Mouse (Mus musculus) megakaryocyte-erythroid progenitor cell, adult 5-6 weeks (primary cell): ENCODE measurements at regions not wholly inside any gene's neighbourhood (a gene's known extent, or its start where the extent isn't known, plus 50 kb on each side); places are given as distances from the start of the nearest gene placed in this dataset.

Experiments
- ATAC-seq: replicated peaks from 2 replicates; pipeline ENCODE4 v1.8.0; 2016; ENCODE audit warnings: mild to moderate bottlenecking, inconsistent platforms; ENCODE audit not compliant: severe bottlenecking, poor library complexity, low FRiP score, low TSS enrichment

DNA sequence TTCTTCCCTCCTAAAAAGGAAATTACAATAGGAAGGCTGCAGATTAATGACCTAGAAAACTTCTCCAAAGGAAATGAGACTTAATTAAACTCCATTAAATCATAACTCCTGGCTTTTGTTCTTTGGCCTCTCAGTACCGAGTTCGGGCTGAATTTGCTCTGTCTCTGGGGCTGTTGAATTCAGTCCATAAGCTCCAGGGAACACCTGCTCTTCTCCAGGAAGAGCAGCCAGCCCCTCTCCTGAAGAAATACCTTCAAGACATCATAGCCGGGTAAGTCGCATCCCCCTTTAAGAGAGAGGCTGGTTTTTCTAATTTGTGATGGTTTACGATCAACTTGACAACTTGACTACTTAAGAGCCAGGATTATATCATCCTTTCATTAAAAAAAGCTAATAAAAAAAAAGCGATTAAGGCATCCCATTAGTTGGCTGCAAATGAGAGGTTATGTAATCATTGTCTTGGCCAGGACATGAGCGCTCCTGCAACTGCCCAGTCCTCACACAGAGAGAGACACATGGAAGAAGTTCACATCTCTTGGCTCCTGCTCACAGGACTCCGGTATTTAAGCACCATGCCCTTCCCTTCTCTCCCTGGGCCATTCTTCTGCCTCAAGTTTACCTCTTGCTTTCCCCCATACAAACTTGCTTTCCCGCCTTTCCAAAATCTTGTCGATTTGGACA, 524.0 kb upstream of the Adam5 start:
- ATAC-seq, result no peak

DNA sequence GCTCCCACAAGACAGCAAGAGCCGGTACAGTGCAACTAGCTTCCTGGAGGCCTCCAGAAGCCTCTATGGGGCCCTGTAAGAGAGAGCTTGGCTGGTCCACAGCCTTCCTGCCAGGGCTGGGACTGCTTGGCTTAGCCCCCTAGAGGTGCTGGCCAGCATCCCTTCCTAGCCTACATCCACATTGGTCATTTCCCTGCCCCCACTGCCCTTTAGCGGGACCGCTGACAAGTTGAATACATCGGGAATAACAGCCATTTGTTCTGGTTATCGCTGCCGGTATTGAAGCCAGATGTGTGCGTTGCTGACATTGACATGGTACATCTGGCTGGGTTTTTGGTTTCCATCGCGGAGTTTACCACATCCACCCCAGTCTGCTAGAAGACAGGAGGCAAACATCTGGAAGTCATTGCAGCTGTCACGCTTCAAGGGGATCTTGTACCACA, 519.0 kb upstream of the Adam5 start:
- ATAC-seq, result no peak

DNA sequence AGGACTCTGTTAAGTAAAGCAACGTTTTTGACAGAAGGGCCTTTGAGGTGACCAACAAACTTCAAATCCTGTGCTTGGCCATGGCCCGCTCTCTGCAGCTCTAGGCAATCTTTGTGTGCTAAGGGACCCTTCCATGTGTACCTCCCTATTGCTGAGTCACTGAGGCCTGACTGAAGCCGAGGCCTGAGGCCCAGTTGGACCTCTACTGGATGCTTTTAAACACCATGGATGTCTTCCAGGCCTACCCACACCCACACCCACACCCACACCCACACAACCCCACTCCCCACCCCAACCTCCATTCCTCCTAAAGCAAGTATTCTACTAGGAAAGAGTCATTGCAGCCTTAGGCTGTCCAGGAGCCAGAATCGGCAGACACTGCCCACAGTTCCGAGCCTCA, 518.3 kb upstream of the Adam5 start:
- ATAC-seq, result no peak

GRCm38 (mm10) chr8:25341225-25341624, 517.1 kb upstream of the Adam5 start:
- no peak for ATAC-seq

- no peak for ATAC-seq
Observed at GRCm38 (mm10) chr8:25340729-25341128, 516.6 kb upstream of the Adam5 start.

DNA sequence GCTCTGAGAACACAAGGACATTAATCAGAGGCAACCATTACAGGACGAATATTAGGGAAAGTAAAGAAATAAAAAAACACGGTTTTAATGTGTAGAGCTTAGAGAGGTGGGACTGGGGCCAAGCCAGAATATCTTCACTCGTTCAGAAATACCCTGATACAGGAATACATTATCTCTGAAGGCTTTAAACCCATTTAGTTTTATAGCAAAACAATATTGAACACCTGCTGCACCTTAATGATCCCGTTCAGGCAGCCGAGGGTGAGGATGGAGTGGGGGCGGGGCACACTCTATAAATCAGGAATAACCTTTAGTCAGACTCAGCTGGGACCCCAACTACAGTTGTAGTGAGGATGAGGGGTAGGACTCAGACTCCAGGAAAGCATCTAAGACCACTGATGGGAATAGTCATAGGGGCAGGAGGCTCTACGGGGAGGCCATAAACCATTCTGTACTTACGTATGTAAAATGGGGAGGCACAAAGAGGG, 508.0 kb upstream of the Adam5 start:
- ATAC-seq, result no peak

DNA sequence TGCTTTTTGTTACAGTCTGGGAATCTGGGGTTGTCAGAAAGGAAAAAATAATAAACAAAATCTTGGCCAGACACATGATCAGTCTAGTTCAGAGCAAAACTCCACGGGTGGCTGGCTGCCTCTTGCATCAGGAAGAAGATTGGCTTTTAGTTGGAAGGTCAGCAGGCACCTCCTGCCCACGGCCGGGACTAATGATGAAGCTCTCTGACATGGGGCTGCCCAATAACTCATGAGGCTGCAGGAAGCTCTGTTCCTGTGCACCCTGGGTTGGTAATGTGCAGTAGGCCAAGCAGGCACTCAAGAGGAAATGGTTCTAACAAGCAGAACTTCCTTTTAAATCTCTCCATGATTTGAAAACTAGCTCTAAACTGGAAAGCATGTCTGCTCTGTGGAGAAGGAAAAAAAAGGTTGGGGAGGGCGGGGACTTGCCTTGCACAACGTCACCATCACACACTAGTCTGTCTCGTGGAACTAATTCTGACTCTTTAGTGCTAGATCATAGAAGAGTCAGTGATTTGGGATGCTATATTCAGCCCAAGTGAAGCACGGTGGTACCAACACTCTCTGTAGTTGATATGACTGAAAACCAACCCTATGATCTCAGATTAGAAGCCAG, 507.1 kb upstream of the Adam5 start:
- no peak for ATAC-seq

- ATAC-seq, result no peak
Observed at GRCm38 (mm10) chr8:25329791-25330190, 505.6 kb upstream of the Adam5 start.

DNA sequence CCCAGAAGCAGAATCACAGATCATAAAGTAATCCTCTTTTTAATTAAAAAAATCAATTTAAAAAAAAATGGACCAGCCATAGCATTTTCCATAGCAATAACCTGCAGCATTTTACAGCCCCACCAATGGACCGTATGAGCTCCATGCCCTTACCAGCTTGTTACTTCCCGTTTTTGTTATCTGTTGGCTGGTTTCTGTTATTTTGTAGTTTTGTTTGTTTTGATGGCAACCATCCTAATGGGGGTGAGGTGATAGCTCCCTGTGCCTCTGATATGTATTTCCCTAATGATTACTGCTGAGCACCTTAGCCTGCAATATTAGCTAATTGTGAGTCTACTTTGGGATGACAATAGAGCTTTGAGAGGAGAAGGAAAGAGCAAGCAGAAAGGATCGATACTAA, 504.1 kb upstream of the Adam5 start:
- ATAC-seq, result peak; percentile 47; the same call in 1 of the 2 replicates

DNA sequence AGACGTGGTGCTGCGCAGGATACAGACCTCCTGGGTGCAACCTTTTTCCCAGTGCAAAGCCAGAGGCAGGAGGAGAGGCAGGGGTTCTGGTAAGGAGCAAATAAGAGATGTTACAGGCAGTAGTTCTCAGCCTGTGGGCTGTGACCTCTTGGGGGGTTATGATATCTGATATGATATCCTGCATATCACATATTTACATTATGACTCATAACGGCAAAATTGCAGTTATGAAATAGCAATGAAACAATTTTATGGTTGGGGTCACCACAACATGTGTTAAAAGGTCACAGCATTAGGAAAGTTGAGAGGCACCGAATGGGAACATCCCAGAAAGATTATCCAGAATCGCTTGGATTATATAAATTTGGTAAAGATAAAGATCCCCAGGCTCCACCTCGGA, 502.8 kb upstream of the Adam5 start:
- ATAC-seq, result no peak

DNA sequence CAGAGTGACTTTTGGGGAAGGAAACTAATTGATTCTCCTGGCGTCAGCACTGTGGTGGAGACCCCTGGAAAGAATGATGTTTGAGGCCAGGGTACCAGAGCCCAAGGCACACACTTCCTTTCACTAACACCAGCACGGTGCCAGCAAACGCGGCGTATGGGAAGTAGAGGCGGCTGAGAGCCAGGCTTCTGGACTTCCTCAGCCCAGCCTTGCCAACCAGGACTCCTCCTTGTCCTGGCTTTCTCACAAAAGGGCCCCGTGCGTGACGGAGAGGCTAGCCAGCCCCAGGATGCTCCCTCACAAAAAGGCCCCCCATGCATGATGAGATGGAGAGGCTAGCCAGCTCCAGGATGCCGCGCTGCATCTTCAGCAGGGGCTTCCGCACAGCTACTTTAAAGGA, 502.1 kb upstream of the Adam5 start:
- ATAC-seq, result no peak

- no peak for ATAC-seq
Observed at GRCm38 (mm10) chr8:25324731-25325130, 500.6 kb upstream of the Adam5 start.

GRCm38 (mm10) chr8:25323643-25324420, 499.7 kb upstream of the Adam5 start:
- no peak for ATAC-seq

- ATAC-seq, result no peak
Observed at GRCm38 (mm10) chr8:25316383-25316782, 492.2 kb upstream of the Adam5 start.

DNA sequence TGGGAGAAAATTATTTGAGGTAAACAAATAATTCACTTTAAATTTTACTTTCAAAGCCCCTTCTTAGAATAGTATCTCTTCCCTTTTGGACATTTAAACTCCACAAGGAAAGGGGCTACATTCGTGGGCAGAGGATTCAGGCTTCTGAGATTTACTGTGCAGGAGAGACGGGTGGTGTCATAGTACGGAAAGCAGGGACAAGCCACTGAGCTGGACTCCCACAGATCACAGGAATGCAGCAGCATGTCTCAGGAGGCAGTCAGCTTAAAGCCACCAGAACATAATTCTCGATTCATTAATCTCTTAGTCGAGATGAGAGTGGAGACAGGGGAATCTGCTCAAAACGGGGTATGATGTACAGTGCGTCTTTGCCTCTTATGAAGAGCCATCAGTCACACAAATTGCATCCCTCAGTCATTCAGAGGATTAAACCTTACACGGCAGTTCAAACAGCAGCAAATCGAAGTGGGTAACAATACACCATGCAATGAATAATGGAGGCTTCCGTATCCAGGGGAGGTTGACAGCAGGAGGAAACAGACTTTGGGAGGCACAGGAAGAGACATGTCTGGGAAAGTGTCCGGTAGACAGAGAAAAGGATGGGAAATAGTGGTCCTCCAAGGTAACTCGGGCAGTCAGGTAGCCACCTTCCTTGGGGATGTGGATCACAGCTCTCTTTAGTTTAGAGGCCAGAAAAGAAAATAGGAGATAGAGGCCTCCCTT, 487.8 kb upstream of the Adam5 start:
- ATAC-seq, result no peak

DNA sequence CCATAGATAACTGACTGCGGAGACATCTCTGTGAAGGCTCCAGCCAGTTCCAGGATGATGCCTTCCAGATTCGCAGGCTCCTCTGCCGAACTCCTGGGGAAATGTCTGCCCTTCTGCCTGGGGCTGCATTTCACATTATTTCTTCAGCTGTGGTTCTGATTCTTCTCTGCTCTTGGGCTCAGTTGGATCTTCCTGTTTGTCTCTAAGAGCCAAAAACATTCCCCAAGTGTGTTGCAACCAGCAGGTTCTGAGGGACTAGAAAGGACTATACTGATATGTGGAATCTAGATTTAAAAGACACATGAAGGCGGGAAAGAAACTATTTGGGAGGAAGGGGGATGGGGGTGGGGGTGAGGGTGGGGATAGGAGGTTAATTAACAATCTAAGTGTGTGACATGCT, 483.8 kb upstream of the Adam5 start:
- ATAC-seq, result no peak

GRCm38 (mm10) chr8:25307511-25307910, 483.3 kb upstream of the Adam5 start:
- no peak for ATAC-seq

DNA sequence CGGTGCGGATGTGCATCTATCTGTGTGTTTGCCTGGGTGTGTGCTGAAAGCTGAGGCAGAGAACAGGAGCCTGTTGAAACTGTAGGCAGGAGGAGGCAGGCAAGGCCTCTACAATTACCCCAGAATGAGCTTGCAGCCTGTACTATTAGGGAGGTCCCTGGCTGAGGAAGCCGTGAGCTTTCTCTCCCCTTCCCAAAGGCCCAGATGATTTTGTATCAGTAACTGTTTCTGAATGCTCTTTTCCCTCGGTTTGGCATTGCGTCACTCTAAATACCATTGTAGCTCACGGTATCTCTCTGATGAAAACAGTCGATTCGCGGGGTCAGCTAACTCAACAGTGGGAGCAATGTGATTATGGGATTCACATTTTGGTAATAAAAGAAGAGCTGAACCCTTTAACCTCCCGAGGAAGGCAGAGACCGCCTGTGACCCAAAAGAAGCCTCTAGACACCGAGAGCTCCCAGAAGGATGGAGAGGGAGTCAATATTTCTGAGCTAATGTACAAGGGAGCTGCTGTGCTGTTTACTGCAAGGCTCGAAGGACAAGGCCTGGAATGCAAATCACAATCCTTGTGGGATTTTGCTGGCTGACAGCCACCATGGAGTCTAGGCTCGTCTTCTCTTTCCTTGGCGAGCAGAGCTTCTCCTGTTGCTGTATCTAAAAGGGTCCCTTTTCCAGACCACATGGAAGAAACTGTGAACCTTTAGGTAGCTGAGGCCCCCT, 482.8 kb upstream of the Adam5 start:
- ATAC-seq, result no peak
